Mouse (Mus musculus) layer of hippocampus, postnatal 25 days (tissue): ENCODE results near the gene Il9. TPM values are rescaled to one million over a fixed set of nuclear protein-coding genes. Genes with fewer than 3 reads are reported as not detected.

Experiments
- total RNA-seq, 2 experiments: library from RNA; stranded (reverse); gene quantifications; 2 replicates each; pipeline ENCODE4 v1.2.3; 2021

Il9 gene
- total RNA-seq, 2 experiments from 2014 or later = not detected

Other genes starting within 250 kb of the Il9 start
- gene Neurog1, start 230.1 kb downstream of the Il9 start, total RNA-seq = under 1 TPM; 0.21 to 0.25 TPM
- gene Cxcl14, start 185.7 kb downstream of the Il9 start, total RNA-seq = 100 to 1,000 TPM; 121 to 137 TPM
- not detected for gene Gm3045, start 55.7 kb downstream of the Il9 start, total RNA-seq
- not detected for gene Slc25a48, start 43.9 kb downstream of the Il9 start, total RNA-seq
- gene Fbxl21, start 40.2 kb upstream of the Il9 start, total RNA-seq = 1 to 10 TPM; 5.4 to 5.6 TPM
- gene Lect2, start 66.3 kb upstream of the Il9 start, total RNA-seq = not detected
- 1 to 10 TPM; 3.1 to 3.8 TPM for gene Tgfbi, start 127.3 kb upstream of the Il9 start, total RNA-seq
- gene Smad5, start 220.8 kb upstream of the Il9 start, total RNA-seq = 10 to 100 TPM; 23.3 to 26.3 TPM